Mouse (Mus musculus): Measurements from ENCODE around the gene Gm49354. TPM values are rescaled to one million over a fixed set of nuclear protein-coding genes. Genes with fewer than 3 reads are reported as not detected.
"Not testable (repeated sequence)": the region's sequence is repeated elsewhere in the genome, so short reads cannot be mapped to it uniquely, and the experiment has no call there.

The Gm49354 gene
- total RNA-seq, 2 experiments from 2014 or later: not detected

GRCm38 (mm10) chr13:59769296-59770163, 12.5 kb downstream of the Gm49354 start, which contains the start of gene Isca1:
Isca1 (minus strand) TSS chr13:59769810.
- intact Hi-C loops (cut with DNase I): no loop called here
- DNase-seq: peak; percentile 99 to 100

GRCm38 (mm10) chr13:59768531-59768930, 13.5 kb downstream of the Gm49354 start:
- intact Hi-C loops (cut with DNase I): no loop called here
- DNase-seq: no peak

- no peak for DNase-seq
- intact Hi-C loops (cut with DNase I): no loop called here
Observed at GRCm38 (mm10) chr13:59766786-59767515, 15.1 kb downstream of the Gm49354 start.

GRCm38 (mm10) chr13:59762791-59763190, 19.3 kb downstream of the Gm49354 start:
- intact Hi-C loops (cut with DNase I): no loop called here
- no peak for DNase-seq

GRCm38 (mm10) chr13:59756906-59757305, 25.1 kb downstream of the Gm49354 start:
- no peak for DNase-seq
- intact Hi-C loops (cut with DNase I): no loop called here

- no peak for DNase-seq
- intact Hi-C loops (cut with DNase I): no loop called here
Observed at GRCm38 (mm10) chr13:59750310-59750709, 31.7 kb downstream of the Gm49354 start.

GRCm38 (mm10) chr13:59746711-59747110, 35.3 kb downstream of the Gm49354 start, which contains the start of gene 1700014D04Rik:
1700014D04Rik (minus strand) TSS chr13:59746752.
- DNase-seq: no peak
- intact Hi-C loops (cut with DNase I): no loop called here

GRCm38 (mm10) chr13:59746164-59746563, 35.9 kb downstream of the Gm49354 start:
- intact Hi-C loops (cut with DNase I): no loop called here
- DNase-seq: no peak

GRCm38 (mm10) chr13:59745462-59745861, 36.6 kb downstream of the Gm49354 start:
- intact Hi-C loops (cut with DNase I): no loop called here
- DNase-seq: no peak

GRCm38 (mm10) chr13:59741697-59742096, 40.3 kb downstream of the Gm49354 start:
- intact Hi-C loops (cut with DNase I): no loop called here
- no peak for DNase-seq

- peak in 1 of 2 experiments; percentile 38 for DNase-seq
- intact Hi-C loops (cut with DNase I): no loop called here
Observed at GRCm38 (mm10) chr13:59741096-59741495, 40.9 kb downstream of the Gm49354 start.

- intact Hi-C loops (cut with DNase I): no loop called here
- no peak for DNase-seq
Observed at GRCm38 (mm10) chr13:59739397-59739796, 42.6 kb downstream of the Gm49354 start.

GRCm38 (mm10) chr13:59738455-59738854, 43.6 kb downstream of the Gm49354 start:
- DNase-seq: no peak
- intact Hi-C loops (cut with DNase I): no loop called here

- intact Hi-C loops (cut with DNase I): no loop called here
- no peak for DNase-seq
Observed at GRCm38 (mm10) chr13:59735190-59735589, 46.9 kb downstream of the Gm49354 start.

- DNase-seq; intact Hi-C loops (cut with DNase I): not testable (repeated sequence)
Observed at GRCm38 (mm10) chr13:59734347-59734746, 47.7 kb downstream of the Gm49354 start.

- no peak for DNase-seq
- intact Hi-C loops (cut with DNase I): no loop called here
Observed at GRCm38 (mm10) chr13:59733936-59734335, 48.1 kb downstream of the Gm49354 start.

- intact Hi-C loops (cut with DNase I): no loop called here
- no peak for DNase-seq
Observed at GRCm38 (mm10) chr13:59731652-59732051, 50.4 kb downstream of the Gm49354 start, which contains the start of gene Spata31d1d. Spata31d1d (minus strand) TSS chr13:59731752.

- intact Hi-C loops (cut with DNase I): loop anchor here (5.0 kb wide), 2 partner anchors 196 to 211 kb away; no protein-coding TSS in a partner anchor
- DNase-seq: peak; percentile 59 to 61
Observed at GRCm38 (mm10) chr13:59728378-59729093, 53.5 kb downstream of the Gm49354 start.

- intact Hi-C loops (cut with DNase I): loop anchor here (5.0 kb wide), 2 partner anchors 194 to 209 kb away; no protein-coding TSS in a partner anchor
- DNase-seq: no peak
Observed at GRCm38 (mm10) chr13:59726139-59726867, 55.7 kb downstream of the Gm49354 start.

GRCm38 (mm10) chr13:59722089-59722488, 60.0 kb downstream of the Gm49354 start:
- intact Hi-C loops (cut with DNase I); DNase-seq: not testable (repeated sequence)

Data from gastrocnemius, postnatal 36 days (tissue).